Mouse (Mus musculus) gastrocnemius, adult 18-20 months (tissue): ENCODE data around the gene Ccdc27. TPM values are rescaled to one million over a fixed set of nuclear protein-coding genes. Genes with fewer than 3 reads are reported as not detected.

Experiments used
- DNase-seq: peaks from one replicate; pipeline ENCODE4 v3.0.0; 2021; ENCODE audit warnings: low spot score
- long read RNA-seq, 2 experiments: library from polyadenylated mRNA; stranded (forward); transcript quantifications; one replicate each; pipeline ENCODE4 v2.0.0; 2021
- total RNA-seq, 2 experiments: library from RNA; stranded (reverse); gene quantifications; 2 replicates each; pipeline ENCODE4 v1.2.3; 2021

Ccdc27 gene
- total RNA-seq, result not detected
- long read RNA-seq, experiment 1, result 0 reads
- long read RNA-seq, experiment 2, result 0 reads

- no peak for DNase-seq
These were observed at the start of gene Ccdc27 for GRCm38 (mm10) chr4:154042577-154042976. Gene Ccdc27, minus strand, starts transcription at chr4:154042677.

- DNase-seq, result no peak
These were observed 48.9 kb upstream of the Ccdc27 start for GRCm38 (mm10) chr4:154091356-154091755.

- no peak for DNase-seq
These were observed 46.7 kb upstream of the Ccdc27 start for GRCm38 (mm10) chr4:154089205-154089604.

GRCm38 (mm10) chr4:154086436-154086835 lies 44.0 kb upstream of the Ccdc27 start:
- no peak for DNase-seq

GRCm38 (mm10) chr4:154085856-154086255 lies 43.4 kb upstream of the Ccdc27 start:
- no peak for DNase-seq

- DNase-seq, result no peak
These were observed 39.5 kb upstream of the Ccdc27 start for GRCm38 (mm10) chr4:154081974-154082373.

- DNase-seq, result no peak
These were observed 38.5 kb upstream of the Ccdc27 start for GRCm38 (mm10) chr4:154081021-154081420.

- DNase-seq, result no peak
These were observed 37.7 kb upstream of the Ccdc27 start for GRCm38 (mm10) chr4:154080211-154080610.

- no peak for DNase-seq
These were observed 29.5 kb upstream of the Ccdc27 start for GRCm38 (mm10) chr4:154071941-154072340.

- no peak for DNase-seq
These were observed 29.0 kb upstream of the Ccdc27 start for GRCm38 (mm10) chr4:154071521-154071920.

GRCm38 (mm10) chr4:154070896-154071295 lies 28.4 kb upstream of the Ccdc27 start:
- no peak for DNase-seq

- DNase-seq, result no peak
These were observed 22.6 kb upstream of the Ccdc27 start for GRCm38 (mm10) chr4:154064827-154065773.

GRCm38 (mm10) chr4:154057696-154058095 lies 15.2 kb upstream of the Ccdc27 start:
- no peak for DNase-seq

GRCm38 (mm10) chr4:154056661-154057060 lies 14.2 kb upstream of the Ccdc27 start:
- peak; percentile 10 for DNase-seq

- no peak for DNase-seq
These were observed 13.6 kb upstream of the Ccdc27 start for GRCm38 (mm10) chr4:154056046-154056445.

GRCm38 (mm10) chr4:154055482-154055881 lies 13.0 kb upstream of the Ccdc27 start:
- peak; percentile 34 for DNase-seq

GRCm38 (mm10) chr4:154053065-154053464 lies 10.6 kb upstream of the Ccdc27 start:
- no peak for DNase-seq

GRCm38 (mm10) chr4:154051401-154051800 lies 8.9 kb upstream of the Ccdc27 start:
- DNase-seq, result no peak

GRCm38 (mm10) chr4:154045837-154046236 lies 3.4 kb upstream of the Ccdc27 start:
- no peak for DNase-seq

GRCm38 (mm10) chr4:154037123-154037522 lies 5.4 kb downstream of the Ccdc27 start:
- DNase-seq, result no peak

GRCm38 (mm10) chr4:154028646-154029045 lies 13.8 kb downstream of the Ccdc27 start:
- no peak for DNase-seq

- no peak for DNase-seq
These were observed 14.4 kb downstream of the Ccdc27 start for GRCm38 (mm10) chr4:154028066-154028465.

- no peak for DNase-seq
These were observed 16.1 kb downstream of the Ccdc27 start for GRCm38 (mm10) chr4:154026441-154026761.
